Mouse (Mus musculus): ENCODE measurements around the gene Hlcs.

DNA sequence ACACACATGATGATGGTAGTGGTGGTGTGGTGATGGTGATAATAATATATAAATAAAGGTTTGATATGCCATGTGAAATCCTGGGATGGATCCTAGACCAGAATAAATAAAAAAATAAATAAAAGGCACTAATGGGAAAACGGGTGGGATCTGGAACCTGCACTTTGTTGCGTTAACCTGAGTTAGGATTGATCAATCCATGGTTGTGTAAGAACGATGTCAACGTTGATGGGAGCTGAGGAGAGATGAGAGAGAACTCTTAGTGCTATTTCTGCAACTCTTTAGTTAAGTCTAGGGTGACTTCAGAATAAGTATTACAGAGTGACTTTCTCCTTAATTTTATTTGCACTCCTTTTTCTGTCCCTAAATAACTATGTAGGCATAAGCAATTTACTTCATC, 12.2 kb downstream of the Hlcs start:
- no peak for TF ChIP-seq CTCF (IDR thresholded peaks at IDR 0.05; ENCODE audit: low read depth)
- TF ChIP-seq EP300 (optimal IDR thresholded peaks at IDR 0.05) = no peak
